In genomic region chr4:141538408-141539212, GRCm38 (mm10) we compare ENCODE assay signal across 8 mouse cellular contexts. TPM values are rescaled to one million over a fixed set of nuclear protein-coding genes. Genes with fewer than 3 reads are reported as not detected.
A peak's percentile ranks its signal among the peaks of the same experiment; 100 is the strongest.
DNase-seq lines count a peak whose midpoint lies in the region; ATAC-seq and TF ChIP-seq lines count a peak whose summit lies in the region.

TSS of gene Spen (minus strand) at chr4:141538597.

- H3K27ac ChIP-seq in brown adipose tissue, adult 24 weeks (replicated peaks; ENCODE audit: low read depth, low read length) = peak within 1 kb of the TSS; percentile 83
- peak within 1 kb of the TSS; percentile 99 to 100 for H3K27ac ChIP-seq in heart, embryonic 14.5 days (replicated peaks in 1 of 2; ENCODE audit: control insufficient read depth in 1 of 2, insufficient read depth in 1 of 2, low read depth in 2 of 2, low read length in 2 of 2)
- peak within 1 kb of the TSS; percentile 96 for H3K27ac ChIP-seq in liver, embryonic 14.5 days
- peak within 1 kb of the TSS; percentile 99 for H3K27ac ChIP-seq in stomach, embryonic 15.5 days

- H3K4me1 ChIP-seq in brown adipose tissue, adult 24 weeks (ENCODE audit: control insufficient read depth, insufficient read depth, insufficient read length, low read length) = no peaks in the 10 kb centered on the region
- peaks cover 8 to 36% of the 10 kb centered on the region in 2 experiments for H3K4me1 ChIP-seq in heart, embryonic 14.5 days (ENCODE audit: control insufficient read depth in 2 of 2, insufficient read depth in 2 of 2, low read length in 2 of 2)
- peaks cover 16 to 21% of the 10 kb centered on the region in 2 experiments for H3K4me1 ChIP-seq in liver, embryonic 14.5 days (replicated peaks; ENCODE audit: control insufficient read depth in 2 of 2, insufficient read depth in 2 of 2, low read length in 1 of 2)
- H3K4me1 ChIP-seq in stomach, embryonic 15.5 days = peaks cover 13% of the 10 kb centered on the region; the same call in 1 of the 2 replicates

- no peak for TF ChIP-seq CTCF in liver, embryonic 14.5 days (IDR thresholded peaks at IDR 0.05; ENCODE audit: low read depth)

- H3K36me3 ChIP-seq in heart, embryonic 14.5 days (ENCODE audit: control insufficient read depth, insufficient read depth, low read length) = no peaks in the 10 kb centered on the region
- H3K36me3 ChIP-seq in liver, embryonic 14.5 days (replicated peaks; ENCODE audit: control insufficient read depth, insufficient read depth, low read depth) = no peaks in the 10 kb centered on the region
- H3K36me3 ChIP-seq in stomach, embryonic 15.5 days = no peaks in the 10 kb centered on the region

- H3K4me2 ChIP-seq in heart, embryonic 14.5 days (ENCODE audit: low read length) = peak within 1 kb of the TSS; percentile 91
- H3K4me2 ChIP-seq in liver, embryonic 14.5 days (ENCODE audit: low read depth) = peak within 1 kb of the TSS; percentile 98
- H3K4me2 ChIP-seq in stomach, embryonic 15.5 days = peak within 1 kb of the TSS; percentile 89

- TF ChIP-seq EP300 in liver, embryonic 14.5 days (IDR thresholded peaks at IDR 0.05; ENCODE audit: low read depth) = no peak

- H3K27me3 ChIP-seq in heart, embryonic 14.5 days (ENCODE audit: control insufficient read depth, insufficient read depth, low read length) = no peaks in the 10 kb centered on the region
- H3K27me3 ChIP-seq in liver, embryonic 14.5 days (ENCODE audit: control insufficient read depth, insufficient read depth, low read length) = no peaks in the 10 kb centered on the region
- no peaks in the 10 kb centered on the region for H3K27me3 ChIP-seq in stomach, embryonic 15.5 days (replicated peaks)

- peak; percentile 74 to 80 for DNase-seq in CD8-positive naive resting alpha-beta T cell, adult 2 months (ENCODE audit: low read depth in 2 of 2, low spot score in 2 of 2)
- DNase-seq in fibroblast of lung, adult 2 months (ENCODE audit: low read depth) = peak; percentile 89
- DNase-seq in kidney, postnatal 10 days = peak; percentile 96
- peak; percentile 86 to 89 (median 87) for DNase-seq in liver, embryonic 14.5 days (ENCODE audit: low read depth in 3 of 3, low spot score in 3 of 3)
- peak; percentile 94 for DNase-seq in neural tube, embryonic 10.5 days (ENCODE audit: extremely low spot score, low spot score)

- under 1% methylated on average over 79 of the region's 88 CpGs for WGBS in heart, embryonic 14.5 days
- whole genome bisulfite sequencing in liver, embryonic 14.5 days (ENCODE audit: insufficient replicate concordance) = under 1% methylated on average over 72 of the region's 88 CpGs
- under 1% methylated on average over 68 of the region's 88 CpGs for WGBS in stomach, embryonic 15.5 days

- ATAC-seq in heart, embryonic 14.5 days (ENCODE audit: insufficient number of reproducible peaks, insufficient read depth, low FRiP score, low read depth) = peak; percentile 84
- peak; percentile 86 for ATAC-seq in liver, embryonic 14.5 days (ENCODE audit: insufficient read depth)
- ATAC-seq in stomach, embryonic 15.5 days (ENCODE audit: insufficient read depth, low FRiP score, low read depth) = peak; percentile 89

- no peaks in the 10 kb centered on the region for H3K9me3 ChIP-seq in heart, embryonic 14.5 days (ENCODE audit: control insufficient read depth, low read length)
- H3K9me3 ChIP-seq in liver, embryonic 14.5 days (ENCODE audit: control insufficient read depth, low read length) = no peaks in the 10 kb centered on the region
- H3K9me3 ChIP-seq in stomach, embryonic 15.5 days = no peaks in the 10 kb centered on the region

- peak within 1 kb of the TSS; percentile 97 for H3K9ac ChIP-seq in heart, embryonic 14.5 days (ENCODE audit: low read length)
- peak within 1 kb of the TSS; percentile 96 for H3K9ac ChIP-seq in liver, embryonic 14.5 days (replicated peaks)
- H3K9ac ChIP-seq in stomach, embryonic 15.5 days = peak within 1 kb of the TSS; percentile 53

- H3K4me3 ChIP-seq in brown adipose tissue, adult 24 weeks (ENCODE audit: insufficient read depth, low read depth, low read length) = peak within 1 kb of the TSS; percentile 95
- H3K4me3 ChIP-seq in heart, embryonic 14.5 days (ENCODE audit: control insufficient read depth in 1 of 2, insufficient read depth in 1 of 2, low read depth in 1 of 2, low read length in 2 of 2) = peak within 1 kb of the TSS; percentile 95 to 98
- peak within 1 kb of the TSS; percentile 98 to 99 for H3K4me3 ChIP-seq in liver, embryonic 14.5 days (ENCODE audit: insufficient read depth in 1 of 2, low read depth in 2 of 2, low read length in 2 of 2)
- peak within 1 kb of the TSS; percentile 61 for H3K4me3 ChIP-seq in stomach, embryonic 15.5 days (replicated peaks)

RNA-seq across cellular contexts. Expression of gene Spen, which starts in this region (rescaled TPM):
- polyA plus RNA-seq in brown adipose tissue, adult 24 weeks (2012; ENCODE audit: insufficient read depth, insufficient read length, missing spikeins) = 9.5 and 15.2 TPM in 2 replicates
- polyA plus RNA-seq in heart, embryonic 14.5 days (2014; fragmentation: Nextera tagmentation; extraction: Ambion mirVana) = 9.6 and 10.7 TPM in 2 replicates
- 2.5 and 4.0 TPM in 2 replicates for polyA plus RNA-seq in liver, embryonic 14.5 days (2012; rRNA removed)
- 3.4 and 3.8 TPM in 2 replicates for polyA plus RNA-seq in liver, embryonic 14.5 days (2014; fragmentation: Nextera tagmentation; extraction: Ambion mirVana)
- polyA plus RNA-seq in stomach, embryonic 15.5 days (2015; fragmentation: Nextera tagmentation; extraction: Ambion mirVana) = 8.4 and 10.4 TPM in 2 replicates

Comparison
In these comparisons a context has a peak if more than half of its experiments do, and no peak if none do; other contexts are left out.
1. Peak in every context shown above with its lines: DNase-seq, ATAC-seq, H3K4me3 ChIP-seq and H3K27ac ChIP-seq.